ENCODE assay signal across 8 mouse cellular contexts in the genomic region with DNA sequence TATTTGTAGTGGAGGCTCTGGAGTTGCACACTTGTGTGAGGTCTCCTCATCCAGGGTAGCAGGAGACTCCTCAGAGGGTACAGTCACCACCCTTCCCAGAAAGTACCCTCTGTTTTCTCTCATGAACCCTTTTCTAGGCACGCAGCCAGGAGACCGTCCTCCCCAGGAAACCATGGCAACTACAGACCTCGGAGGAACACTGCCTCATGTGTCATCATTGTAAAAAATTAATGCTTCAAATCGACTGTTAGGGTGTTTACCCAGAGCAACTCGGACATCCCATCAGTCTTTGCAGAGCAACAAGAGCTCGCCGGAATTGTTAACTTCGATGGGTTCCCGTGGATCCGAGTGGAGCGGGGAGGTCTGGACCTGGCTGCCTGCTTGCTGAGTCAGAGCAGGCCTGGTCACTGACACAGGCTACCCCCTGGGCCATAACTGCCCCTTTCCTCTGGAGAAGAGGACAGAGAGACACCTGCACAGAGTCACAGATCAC.
A peak's percentile ranks its signal among the peaks of the same experiment; 100 is the strongest.
DNase-seq lines count a peak whose midpoint lies in the region; ATAC-seq lines count a peak whose summit lies in the region.

No protein-coding gene starts in this region.

- no peak overlapping the region for H3K4me2 ChIP-seq in hindbrain, embryonic 16.5 days (ENCODE audit: low read length)
- H3K4me2 ChIP-seq in neural tube, embryonic 15.5 days = no peak overlapping the region

- H3K27me3 ChIP-seq in hindbrain, embryonic 16.5 days (replicated peaks; ENCODE audit: control insufficient read depth, insufficient read depth, low read length) = no peaks in the 10 kb centered on the region
- no peaks in the 10 kb centered on the region for H3K27me3 ChIP-seq in neural tube, embryonic 15.5 days (replicated peaks)

- intact Hi-C loops in left cerebral cortex, postnatal 4 days (cut with DNase I) = no loop called here

- H3K9me3 ChIP-seq in hindbrain, embryonic 16.5 days (ENCODE audit: control insufficient read depth, low read length) = no peaks in the 10 kb centered on the region
- no peaks in the 10 kb centered on the region for H3K9me3 ChIP-seq in neural tube, embryonic 15.5 days (replicated peaks)

- H3K4me1 ChIP-seq in hindbrain, embryonic 16.5 days (ENCODE audit: control insufficient read depth, insufficient read depth, low read depth, low read length) = peaks cover 11% of the 10 kb centered on the region
- peaks cover 10% of the 10 kb centered on the region for H3K4me1 ChIP-seq in neural tube, embryonic 15.5 days

- peak; percentile 61 for ATAC-seq in hindbrain, embryonic 16.5 days
- ATAC-seq in neural tube, embryonic 15.5 days (ENCODE audit: low FRiP score) = peak; percentile 28; the same call in 1 of the 2 replicates
- no peak for ATAC-seq in granulocyte monocyte progenitor cell, adult 5-6 weeks (replicated peaks; ENCODE audit: poor library complexity, severe bottlenecking)

- no peak overlapping the region for H3K4me3 ChIP-seq in hindbrain, embryonic 16.5 days (ENCODE audit: low read length)
- no peak overlapping the region for H3K4me3 ChIP-seq in neural tube, embryonic 15.5 days (replicated peaks)

- H3K36me3 ChIP-seq in hindbrain, embryonic 16.5 days (ENCODE audit: control insufficient read depth, insufficient read depth, low read length) = no peaks in the 10 kb centered on the region
- H3K36me3 ChIP-seq in neural tube, embryonic 15.5 days = no peaks in the 10 kb centered on the region

- no peak overlapping the region for H3K27ac ChIP-seq in hindbrain, embryonic 16.5 days (ENCODE audit: low read depth, low read length)
- peak overlapping the region; percentile 64 for H3K27ac ChIP-seq in neural tube, embryonic 15.5 days (replicated peaks)

- peak; percentile 66 for DNase-seq in ovary, adult 18-20 months (ENCODE audit: low spot score)
- DNase-seq in ovary, postnatal 10 days (ENCODE audit: low spot score) = no peak
- peak; percentile 54 for DNase-seq in brain, adult 2 months (ENCODE audit: low read depth, low spot score)
- peak; percentile 73 for DNase-seq in left cerebral cortex, postnatal 4 days
- no peak for DNase-seq in thymus, postnatal 14 days

- 25% methylated on average over 11 of the region's 11 CpGs for WGBS in hindbrain, embryonic 16.5 days
- WGBS in neural tube, embryonic 15.5 days = 39% methylated on average over 11 of the region's 11 CpGs

- no peak overlapping the region for H3K9ac ChIP-seq in hindbrain, embryonic 16.5 days (ENCODE audit: low read depth, low read length)
- no peak overlapping the region for H3K9ac ChIP-seq in neural tube, embryonic 15.5 days (replicated peaks)

Comparison
In these comparisons a context has a peak if more than half of its experiments do, and no peak if none do; other contexts are left out.
1. DNase-seq: peak in ovary, adult 18-20 months (single experiment), brain, adult 2 months (single experiment) and left cerebral cortex, postnatal 4 days (single experiment); none in ovary, postnatal 10 days (single experiment) and thymus, postnatal 14 days (single experiment).